ENCODE assay signal across 10 mouse cellular contexts in genomic region chr1:92104718-92105117, GRCm38 (mm10).
"Had no signal": no experiment of that assay in that cellular context is flagged by ENCODE, and none has a peak within 500 bp of the region (broad histone marks: within the 10 kb centered on the region; RNA-seq: fewer than 3 reads in every experiment).

No protein-coding gene starts in this region.

- ATAC-seq: intestine, embryonic 16.5 days; liver, embryonic 12.5 days had no signal

- DNase-seq: kidney, adult 2 months; kidney, postnatal 14 days; lung, embryonic 14.5 days; lung, postnatal 10 days; midbrain, embryonic 14.5 days; right cerebral cortex, adult 18-20 months; thymus, adult 2 months; thymus, postnatal 25 days had no signal
